8 mouse cellular contexts compared by ENCODE assay signal in the genomic region with DNA sequence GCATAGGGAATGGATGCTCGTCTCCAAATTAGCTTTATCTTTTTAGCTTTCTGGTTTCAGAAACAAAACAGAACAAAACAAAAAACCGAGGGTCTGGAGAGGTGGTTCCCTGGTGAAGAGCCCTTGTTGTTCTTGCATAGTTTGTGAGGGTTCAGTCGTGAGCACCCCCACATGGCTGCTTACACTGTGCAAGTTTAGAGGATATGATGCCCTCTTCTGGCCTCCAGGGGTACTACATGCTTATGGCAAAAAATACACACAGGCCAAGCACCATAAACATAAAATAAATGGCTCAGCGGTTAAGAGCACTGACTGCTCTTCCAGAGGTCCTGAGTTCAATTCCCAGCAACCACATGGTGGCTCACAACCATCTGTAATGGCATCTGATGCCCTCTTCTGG.
A peak's percentile ranks its signal among the peaks of the same experiment; 100 is the strongest.
DNase-seq lines count a peak whose midpoint lies in the region; ATAC-seq lines count a peak whose summit lies in the region.

No protein-coding gene starts in this region.

- peak; percentile 93 for ATAC-seq in common myeloid progenitor, adult 5-6 weeks (replicated peaks; ENCODE audit: low read depth, poor library complexity, severe bottlenecking)

- intact Hi-C loops in gastrocnemius, postnatal 14 days (cut with DNase I; ENCODE audit: low total_unique reads) = loop anchor here (2.0 kb wide), 1 partner anchor 129 kb away; no protein-coding TSS in a partner anchor

- DNase-seq in urinary bladder, postnatal 25 days (ENCODE audit: low spot score) = peak; percentile 52
- DNase-seq in urinary bladder, postnatal 10 days (ENCODE audit: low spot score) = no peak
- DNase-seq in gastrocnemius, postnatal 14 days = peak; percentile 44
- DNase-seq in kidney, adult 9 months = peak; percentile 84
- DNase-seq in liver = peak; percentile 49
- peak; percentile 93 for DNase-seq in naive thymus-derived CD4-positive, alpha-beta T cell, adult 2 months (ENCODE audit: low read depth)
- DNase-seq in telencephalon, adult 2 months (ENCODE audit: low read depth, low spot score) = peak; percentile 47
